Mouse (Mus musculus) heart, embryonic 14.5 days (tissue): ENCODE results near the gene Srgap3. TPM values are rescaled to one million over a fixed set of nuclear protein-coding genes. Genes with fewer than 3 reads are reported as not detected.

Experiments
- ATAC-seq: fragments of 200-750 bp; cut with Nextera tagmentation; 2 replicates; pipeline ENCODE4 v1.8.0; 2017; ENCODE audit warnings: low read depth, moderate TSS enrichment; ENCODE audit not compliant: insufficient number of reproducible peaks, insufficient read depth, low FRiP score
- H3K27ac ChIP-seq, 2 experiments: fragments of 200-500 bp in 1 of 2; fragments of 300-500 bp in 1 of 2; sonication (generic) in 1 of 2; replicated peaks in 1 of 2; 2 replicates each; pipeline ENCODE4 v1.5.1; 2012 to 2014; ENCODE audit warnings: low read depth in 2 of 2, low read length in 2 of 2, control low read depth in 1 of 2, mild to moderate bottlenecking in 1 of 2, mixed read lengths in 1 of 2; ENCODE audit not compliant: control insufficient read depth in 1 of 2, insufficient read depth in 1 of 2
- H3K27me3 ChIP-seq: fragments of 300-500 bp; sonication (generic); 2 replicates; pipeline ENCODE4 v1.6.1; 2014; ENCODE audit warnings: mild to moderate bottlenecking, low read length, control low read depth; ENCODE audit not compliant: control insufficient read depth, insufficient read depth
- H3K36me3 ChIP-seq: fragments of 300-500 bp; sonication (generic); 2 replicates; pipeline ENCODE4 v1.6.1; 2014; ENCODE audit warnings: mild to moderate bottlenecking, control low read depth, low read length, mixed read lengths; ENCODE audit not compliant: control insufficient read depth, insufficient read depth
- H3K4me1 ChIP-seq, 2 experiments: fragments of 200-500 bp in 1 of 2; fragments of 300-500 bp in 1 of 2; sonication (generic) in 1 of 2; 2 replicates each; pipeline ENCODE4 v1.6.1; 2012 to 2014; ENCODE audit warnings: low read length in 2 of 2, control low read depth in 1 of 2, mixed read lengths in 1 of 2; ENCODE audit not compliant: control insufficient read depth in 2 of 2, insufficient read depth in 2 of 2
- H3K4me2 ChIP-seq: fragments of 300-500 bp; sonication (generic); 2 replicates; pipeline ENCODE4 v1.6.1; 2014; ENCODE audit warnings: mild to moderate bottlenecking, low read length
- H3K4me3 ChIP-seq, 2 experiments: fragments of 200-500 bp in 1 of 2; fragments of 300-500 bp in 1 of 2; sonication (generic) in 1 of 2; 2 replicates each; pipeline ENCODE4 v1.5.1; 2012 to 2014; ENCODE audit warnings: low read length in 2 of 2, mild to moderate bottlenecking in 2 of 2, control low read depth in 1 of 2, low read depth in 1 of 2, moderate library complexity in 1 of 2; ENCODE audit not compliant: control insufficient read depth in 1 of 2, insufficient read depth in 1 of 2
- H3K9ac ChIP-seq: fragments of 300-500 bp; sonication (generic); 2 replicates; pipeline ENCODE4 v1.6.1; 2014; ENCODE audit warnings: mild to moderate bottlenecking, low read length
- H3K9me3 ChIP-seq: fragments of 300-500 bp; sonication (generic); 2 replicates; pipeline ENCODE4 v1.6.1; 2016; ENCODE audit warnings: low read length, control low read depth; ENCODE audit not compliant: control insufficient read depth
- WGBS: fragments of 180-500 bp; shearing (Covaris S2); extraction: QIAGEN DNeasy Blood & Tissue Kit; methylation state at CpG from one replicate; pipeline ENCODE4 v1.1.7; 2014; 5-methylcytosine and 5-hydroxymethylcytosine counted together
- polyA plus RNA-seq: library from polyadenylated mRNA; unstranded; fragments of >200 nt; fragmentation: Nextera tagmentation; extraction: Ambion mirVana; gene quantifications from 2 replicates; pipeline ENCODE4 v1.2.1, GENCODE M21; 2014

Gene Srgap3
- polyA plus RNA-seq, 1 experiment from 2014 or later, result 1.1 TPM

GRCm38 (mm10) chr6:112838879-112839278, 108.2 kb downstream of the Srgap3 start:
- no peak for ATAC-seq
- Histone ChIP-seq H3K4me2 (no peak overlapping the region), H3K4me1 (no peaks in the 10 kb centered on the region), H3K36me3 (no peaks in the 10 kb centered on the region), H3K27ac (no peak overlapping the region), H3K9ac (no peak overlapping the region), H3K27me3 (no peaks in the 10 kb centered on the region), H3K4me3 (no peak overlapping the region), H3K9me3 (no peaks in the 10 kb centered on the region)
- WGBS, result 68% methylated on average over 2 of the region's 2 CpGs

- ATAC-seq, result no peak
- Histone ChIP-seq H3K4me3 (no peak overlapping the region), H3K4me1 (no peaks in the 10 kb centered on the region), H3K4me2 (no peak overlapping the region), H3K27ac (no peak overlapping the region), H3K36me3 (no peaks in the 10 kb centered on the region), H3K9me3 (no peaks in the 10 kb centered on the region), H3K9ac (no peak overlapping the region), H3K27me3 (no peaks in the 10 kb centered on the region)
- WGBS, result 49% methylated on average over 4 of the region's 4 CpGs
Measured at GRCm38 (mm10) chr6:112836712-112837111, 110.4 kb downstream of the Srgap3 start.

DNA sequence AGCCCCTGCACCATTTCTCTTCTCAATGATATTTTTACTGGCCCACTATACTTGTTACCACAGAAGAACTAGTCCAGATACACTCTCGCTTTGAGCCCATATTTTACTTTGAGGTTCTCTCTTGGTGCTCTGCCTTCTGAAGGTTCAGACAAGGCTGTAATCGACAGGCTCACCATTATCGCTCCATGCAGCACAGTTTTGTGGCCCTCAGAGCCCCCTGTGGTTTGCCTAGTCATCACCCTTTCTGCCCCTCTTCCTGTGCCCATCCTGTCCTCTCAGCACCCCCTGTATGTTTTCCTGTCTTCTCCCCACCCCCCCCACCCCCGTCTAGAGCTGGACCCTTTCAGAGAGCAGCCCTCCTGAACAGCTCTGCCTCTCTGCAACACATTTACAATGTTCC, 111.7 kb downstream of the Srgap3 start:
- 60% methylated on average over 4 of the region's 4 CpGs for WGBS
- no peaks in the 10 kb centered on the region for H3K27me3 ChIP-seq
- H3K27ac ChIP-seq, result no peak overlapping the region
- no peaks in the 10 kb centered on the region for H3K36me3 ChIP-seq
- ATAC-seq, result no peak
- H3K9me3 ChIP-seq, result no peaks in the 10 kb centered on the region
- no peak overlapping the region for H3K9ac ChIP-seq
- no peak overlapping the region for H3K4me3 ChIP-seq
- no peaks in the 10 kb centered on the region for H3K4me1 ChIP-seq
- H3K4me2 ChIP-seq, result no peak overlapping the region

DNA sequence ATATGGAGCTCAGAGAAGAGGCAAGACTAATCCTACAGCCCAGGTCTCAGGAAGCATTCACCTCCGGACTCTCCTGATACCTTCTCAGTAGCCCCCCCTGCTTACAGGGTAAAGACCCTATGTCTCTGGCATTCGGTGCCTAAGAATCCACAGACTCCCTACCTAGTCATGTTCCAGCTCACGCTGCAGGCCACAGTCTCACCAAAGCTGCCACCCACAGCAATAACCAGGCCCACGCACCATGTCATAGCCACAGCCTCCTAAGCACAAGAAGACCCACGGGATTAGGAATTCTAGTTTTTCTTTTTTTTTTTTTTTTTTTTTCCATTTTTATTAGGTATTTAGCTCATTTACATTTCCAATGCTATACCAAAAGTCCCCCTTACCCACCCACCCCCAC, 112.6 kb downstream of the Srgap3 start:
- Histone ChIP-seq H3K9ac (no peak overlapping the region), H3K27ac (no peak overlapping the region), H3K4me3 (no peak overlapping the region), H3K4me2 (no peak overlapping the region), H3K4me1 (no peaks in the 10 kb centered on the region), H3K36me3 (no peaks in the 10 kb centered on the region), H3K9me3 (no peaks in the 10 kb centered on the region), H3K27me3 (no peaks in the 10 kb centered on the region)
- 85% methylated on average over 5 of the region's 5 CpGs for WGBS
- ATAC-seq, result no peak

DNA sequence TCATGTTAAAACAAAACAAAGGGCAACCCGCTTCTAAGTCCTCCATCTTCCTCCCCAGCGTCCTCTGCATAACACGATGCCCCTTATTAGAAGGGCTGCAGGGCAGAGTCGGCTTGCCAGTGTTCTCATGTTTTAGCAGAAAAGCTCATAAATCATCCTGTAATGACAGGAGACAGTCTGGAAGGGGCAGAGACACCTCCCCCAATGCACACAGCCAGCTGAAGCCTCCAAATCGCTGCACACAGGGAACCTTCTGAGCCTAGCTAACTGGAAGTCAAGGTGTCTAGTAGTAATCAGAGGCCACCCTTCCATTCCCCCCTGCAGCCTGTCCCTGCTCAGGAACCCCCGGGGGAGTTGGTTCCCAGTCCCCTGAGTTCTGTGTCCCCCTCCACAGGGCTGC, 113.3 kb downstream of the Srgap3 start:
- 60% methylated on average over 6 of the region's 6 CpGs for WGBS
- no peaks in the 10 kb centered on the region for H3K9me3 ChIP-seq
- no peak overlapping the region for H3K4me3 ChIP-seq
- no peaks in the 10 kb centered on the region for H3K4me1 ChIP-seq
- no peak overlapping the region for H3K27ac ChIP-seq
- H3K4me2 ChIP-seq, result no peak overlapping the region
- H3K9ac ChIP-seq, result no peak overlapping the region
- H3K27me3 ChIP-seq, result no peaks in the 10 kb centered on the region
- ATAC-seq, result no peak
- H3K36me3 ChIP-seq, result no peaks in the 10 kb centered on the region

- ATAC-seq, result no peak
- H3K9ac ChIP-seq, result no peak overlapping the region
- no peak overlapping the region for H3K4me2 ChIP-seq
- H3K27ac ChIP-seq, result no peak overlapping the region
- H3K4me1 ChIP-seq, result no peaks in the 10 kb centered on the region
- H3K27me3 ChIP-seq, result no peaks in the 10 kb centered on the region
- no peaks in the 10 kb centered on the region for H3K9me3 ChIP-seq
- H3K36me3 ChIP-seq, result no peaks in the 10 kb centered on the region
- 59% methylated on average over 12 of the region's 12 CpGs for WGBS
- H3K4me3 ChIP-seq, result no peak overlapping the region
Measured at GRCm38 (mm10) chr6:112829196-112829595, 117.9 kb downstream of the Srgap3 start.

DNA sequence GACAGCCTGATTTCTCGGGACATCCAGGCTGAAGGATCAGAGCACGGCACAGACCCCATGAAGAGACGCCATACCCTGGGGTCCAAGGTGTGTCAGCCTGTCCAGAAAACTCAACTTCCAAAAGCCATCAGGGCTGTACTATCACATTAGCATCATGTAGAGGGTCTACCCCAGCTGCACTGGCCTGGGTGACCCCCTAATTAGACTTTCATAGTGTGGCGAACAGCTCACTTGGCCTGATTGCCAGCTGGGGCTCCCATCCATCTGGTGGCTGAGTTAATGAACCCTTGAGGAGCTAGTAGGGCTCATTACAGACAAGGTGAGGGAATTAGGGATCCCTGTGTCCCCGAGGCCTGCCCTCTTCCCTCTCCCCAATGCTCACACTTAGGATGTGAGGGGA, 118.6 kb downstream of the Srgap3 start:
- Histone ChIP-seq H3K36me3 (no peaks in the 10 kb centered on the region), H3K4me3 (no peak overlapping the region), H3K27me3 (no peaks in the 10 kb centered on the region), H3K9ac (no peak overlapping the region), H3K9me3 (no peaks in the 10 kb centered on the region), H3K27ac (no peak overlapping the region), H3K4me1 (no peaks in the 10 kb centered on the region), H3K4me2 (no peak overlapping the region)
- 77% methylated on average over 5 of the region's 5 CpGs for WGBS
- ATAC-seq, result no peak

- Histone ChIP-seq H3K4me2 (no peak overlapping the region), H3K4me3 (no peak overlapping the region), H3K36me3 (no peaks in the 10 kb centered on the region), H3K9me3 (no peaks in the 10 kb centered on the region), H3K9ac (no peak overlapping the region), H3K4me1 (no peaks in the 10 kb centered on the region), H3K27ac (no peak overlapping the region), H3K27me3 (no peaks in the 10 kb centered on the region)
- ATAC-seq, result no peak
- WGBS, result 88% methylated on average over 6 of the region's 6 CpGs
Measured at GRCm38 (mm10) chr6:112825657-112826056, 121.4 kb downstream of the Srgap3 start.
